Mouse (Mus musculus) ZHBTc4 (cell line): ENCODE measurements around the gene Cdc6.
"Not testable (repeated sequence)": the region's sequence is repeated elsewhere in the genome, so short reads cannot be mapped to it uniquely, and the experiment has no call there.

ENCODE experiments used
- DNase-seq: peaks from one replicate; pipeline ENCODE4 v3.0.0-alpha.2; 2011; ENCODE audit warnings: low read depth, low spot score

Cdc6 gene

GRCm38 (mm10) chr11:98909654-98910053, 2.1 kb downstream of the Cdc6 start:
- peak; percentile 73 for DNase-seq

GRCm38 (mm10) chr11:98910415-98910814, 2.8 kb downstream of the Cdc6 start:
- no peak for DNase-seq

GRCm38 (mm10) chr11:98911498-98911897, 3.9 kb downstream of the Cdc6 start:
- no peak for DNase-seq

GRCm38 (mm10) chr11:98914196-98914595, 6.6 kb downstream of the Cdc6 start:
- no peak for DNase-seq

GRCm38 (mm10) chr11:98916376-98916775, 8.8 kb downstream of the Cdc6 start:
- DNase-seq = peak; percentile 70

- no peak for DNase-seq
Observed at GRCm38 (mm10) chr11:98917428-98918005, 9.9 kb downstream of the Cdc6 start.

- DNase-seq = no peak
Observed at GRCm38 (mm10) chr11:98918231-98918630, 10.6 kb downstream of the Cdc6 start.

- no peak for DNase-seq
Observed at GRCm38 (mm10) chr11:98919009-98919408, 11.4 kb downstream of the Cdc6 start.

GRCm38 (mm10) chr11:98921813-98922212, 14.2 kb downstream of the Cdc6 start:
- peak; percentile 79 for DNase-seq

GRCm38 (mm10) chr11:98922307-98922706, 14.7 kb downstream of the Cdc6 start:
- peak; percentile 77 for DNase-seq

GRCm38 (mm10) chr11:98922851-98923711, 15.5 kb downstream of the Cdc6 start:
- DNase-seq = not testable (repeated sequence)

GRCm38 (mm10) chr11:98924633-98925175, 17.1 kb downstream of the Cdc6 start:
- DNase-seq = peak; percentile 44

GRCm38 (mm10) chr11:98925265-98925721, 17.7 kb downstream of the Cdc6 start:
- DNase-seq = no peak

- DNase-seq = peak; percentile 61
Observed at GRCm38 (mm10) chr11:98925868-98926311, 18.3 kb downstream of the Cdc6 start.

GRCm38 (mm10) chr11:98926553-98926952, 19.0 kb downstream of the Cdc6 start:
- peak; percentile 42 for DNase-seq

- no peak for DNase-seq
Observed at GRCm38 (mm10) chr11:98927438-98928076, 20.0 kb downstream of the Cdc6 start, which contains the start of gene Rara. Gene Rara, plus strand, starts transcription at chr11:98927818.

GRCm38 (mm10) chr11:98928186-98928893, 20.7 kb downstream of the Cdc6 start:
- no peak for DNase-seq

- DNase-seq = no peak
Observed at GRCm38 (mm10) chr11:98929503-98929902, 21.9 kb downstream of the Cdc6 start.

GRCm38 (mm10) chr11:98930127-98930601, 22.6 kb downstream of the Cdc6 start:
- DNase-seq = no peak

GRCm38 (mm10) chr11:98930773-98931512, 23.3 kb downstream of the Cdc6 start:
- DNase-seq = no peak
